Comparison of ENCODE assay signal across 9 mouse cellular contexts in genomic region chr8:87811399-87812068, GRCm38 (mm10).
DNase-seq lines count a peak whose midpoint lies in the region; ATAC-seq lines count a peak whose summit lies in the region.
"Had no signal": no experiment of that assay in that cellular context is flagged by ENCODE, and none has a peak within 500 bp of the region (broad histone marks: within the 10 kb centered on the region; RNA-seq: fewer than 3 reads in every experiment).

No protein-coding gene starts in this region.

- DNase-seq in kidney, adult 18-20 months = peak; percentile 20
- peak; percentile 79 for DNase-seq in embryonic facial prominence, embryonic 14.5 days (ENCODE audit: low spot score)
- peak; percentile 62 to 65 for DNase-seq in heart, postnatal 14 days
- DNase-seq in left cerebral cortex, adult 11 months (ENCODE audit: low spot score) = peak; percentile 26
- no peak for DNase-seq in ovary, adult 18-20 months (ENCODE audit: low spot score)
- DNase-seq in spleen, postnatal 4 days (ENCODE audit: low spot score in 2 of 2) = no peak
- DNase-seq: liver, embryonic 13.5 days had no signal

- H3K4me3 ChIP-seq in kidney, embryonic 16.5 days (ENCODE audit: low read length) = no peak overlapping the region
- H3K4me3 ChIP-seq in embryonic facial prominence, embryonic 14.5 days (ENCODE audit: low read depth, low read length) = no peak overlapping the region
- no peak overlapping the region for H3K4me3 ChIP-seq in neural tube, embryonic 14.5 days (ENCODE audit: low read depth, low read length)
- H3K4me3 ChIP-seq: liver, embryonic 13.5 days had no signal

- WGBS in kidney, embryonic 16.5 days = 72% methylated on average over 17 of the region's 17 CpGs
- WGBS in embryonic facial prominence, embryonic 14.5 days = 65% methylated on average over 17 of the region's 17 CpGs
- WGBS in neural tube, embryonic 14.5 days = 45% methylated on average over 17 of the region's 17 CpGs

- no peaks in the 10 kb centered on the region for H3K9me3 ChIP-seq in kidney, embryonic 16.5 days (ENCODE audit: low read length)
- no peaks in the 10 kb centered on the region for H3K9me3 ChIP-seq in embryonic facial prominence, embryonic 14.5 days (ENCODE audit: control insufficient read depth, low read length)
- H3K9me3 ChIP-seq in neural tube, embryonic 14.5 days (ENCODE audit: control insufficient read depth, low read length) = no peaks in the 10 kb centered on the region
- H3K9me3 ChIP-seq: liver, embryonic 13.5 days had no signal

- H3K4me2 ChIP-seq in kidney, embryonic 16.5 days (replicated peaks; ENCODE audit: low read depth, low read length) = no peak overlapping the region
- no peak overlapping the region for H3K4me2 ChIP-seq in embryonic facial prominence, embryonic 14.5 days (ENCODE audit: low read depth, low read length)
- no peak overlapping the region for H3K4me2 ChIP-seq in neural tube, embryonic 14.5 days (ENCODE audit: low read depth, low read length)
- H3K4me2 ChIP-seq: liver, embryonic 13.5 days had no signal

- H3K27me3 ChIP-seq in kidney, embryonic 16.5 days (ENCODE audit: insufficient read depth, low read length) = no peaks in the 10 kb centered on the region
- no peaks in the 10 kb centered on the region for H3K27me3 ChIP-seq in embryonic facial prominence, embryonic 14.5 days (replicated peaks; ENCODE audit: control insufficient read depth, insufficient read depth, low read length)
- no peaks in the 10 kb centered on the region for H3K27me3 ChIP-seq in neural tube, embryonic 14.5 days (ENCODE audit: control insufficient read depth, insufficient read depth, low read length)
- H3K27me3 ChIP-seq: liver, embryonic 13.5 days had no signal

- H3K27ac ChIP-seq in kidney, embryonic 16.5 days (ENCODE audit: low read length) = no peak overlapping the region
- no peak overlapping the region; the same call in 1 of the 2 replicates for H3K27ac ChIP-seq in embryonic facial prominence, embryonic 14.5 days (replicated peaks; ENCODE audit: low read depth, low read length)
- peak overlapping the region; percentile 69 for H3K27ac ChIP-seq in neural tube, embryonic 14.5 days (ENCODE audit: low read depth, low read length)
- H3K27ac ChIP-seq: liver, embryonic 13.5 days had no signal

- H3K4me1 ChIP-seq in kidney, embryonic 16.5 days (ENCODE audit: insufficient read depth, low read length) = no peaks in the 10 kb centered on the region
- peaks cover 10% of the 10 kb centered on the region for H3K4me1 ChIP-seq in embryonic facial prominence, embryonic 14.5 days (ENCODE audit: control insufficient read depth, insufficient read depth, low read length)
- H3K4me1 ChIP-seq in neural tube, embryonic 14.5 days (ENCODE audit: control insufficient read depth, insufficient read depth, low read length) = peaks cover 24% of the 10 kb centered on the region
- H3K4me1 ChIP-seq: liver, embryonic 13.5 days had no signal

- H3K9ac ChIP-seq in kidney, embryonic 16.5 days (replicated peaks; ENCODE audit: low read length) = no peak overlapping the region
- H3K9ac ChIP-seq in embryonic facial prominence, embryonic 14.5 days (ENCODE audit: low read depth, low read length) = no peak overlapping the region
- no peak overlapping the region for H3K9ac ChIP-seq in neural tube, embryonic 14.5 days (replicated peaks; ENCODE audit: low read depth, low read length)
- H3K9ac ChIP-seq: liver, embryonic 13.5 days had no signal

- no peak for ATAC-seq in kidney, embryonic 16.5 days (ENCODE audit: low FRiP score, low TSS enrichment)
- ATAC-seq in embryonic facial prominence, embryonic 14.5 days (ENCODE audit: low read depth) = peak; percentile 28; the same call in 1 of the 2 replicates
- peak; percentile 78; the same call in 1 of the 2 replicates for ATAC-seq in neural tube, embryonic 14.5 days (ENCODE audit: low read depth)

- intact Hi-C loops in heart, postnatal 14 days (cut with DNase I) = no loop called here

- no peaks in the 10 kb centered on the region for H3K36me3 ChIP-seq in kidney, embryonic 16.5 days (ENCODE audit: insufficient read depth, low read length)
- H3K36me3 ChIP-seq in embryonic facial prominence, embryonic 14.5 days (ENCODE audit: control insufficient read depth, insufficient read depth, low read length) = 0 out of 2 replicates have a peak, but pooled peaks cover 3% of the 10 kb centered on the region
- H3K36me3 ChIP-seq in neural tube, embryonic 14.5 days (ENCODE audit: control insufficient read depth, insufficient read depth, low read length) = no peaks in the 10 kb centered on the region
- H3K36me3 ChIP-seq: liver, embryonic 13.5 days had no signal

Comparison
In these comparisons a context has a peak if more than half of its experiments do, and no peak if none do; other contexts are left out.
1. DNase-seq: peak in kidney, adult 18-20 months (single experiment), embryonic facial prominence, embryonic 14.5 days (single experiment), heart, postnatal 14 days (2 of 2) and left cerebral cortex, adult 11 months (single experiment); none in ovary, adult 18-20 months (single experiment) and spleen, postnatal 4 days (0 of 2).